Mouse (Mus musculus) left cerebral cortex, postnatal 4 days (tissue): ENCODE data around the gene Dnah8. TPM values are rescaled to one million over a fixed set of nuclear protein-coding genes. Genes with fewer than 3 reads are reported as not detected.

ENCODE experiments used
- DNase-seq: peaks from one replicate; pipeline ENCODE4 v3.0.0-alpha.2; 2022
- intact Hi-C: fragments of 180-260 bp; cut with DNase I; formaldehyde crosslinking; loops from one replicate; pipeline ENCODE4 v1.15.1; 2025
- total RNA-seq, 2 experiments: library from RNA; stranded (reverse); gene quantifications; 2 replicates each; pipeline ENCODE4 v1.2.3; 2021

Gene Dnah8
- total RNA-seq, 2 experiments from 2014 or later = 5.3 to 5.6 TPM

DNA sequence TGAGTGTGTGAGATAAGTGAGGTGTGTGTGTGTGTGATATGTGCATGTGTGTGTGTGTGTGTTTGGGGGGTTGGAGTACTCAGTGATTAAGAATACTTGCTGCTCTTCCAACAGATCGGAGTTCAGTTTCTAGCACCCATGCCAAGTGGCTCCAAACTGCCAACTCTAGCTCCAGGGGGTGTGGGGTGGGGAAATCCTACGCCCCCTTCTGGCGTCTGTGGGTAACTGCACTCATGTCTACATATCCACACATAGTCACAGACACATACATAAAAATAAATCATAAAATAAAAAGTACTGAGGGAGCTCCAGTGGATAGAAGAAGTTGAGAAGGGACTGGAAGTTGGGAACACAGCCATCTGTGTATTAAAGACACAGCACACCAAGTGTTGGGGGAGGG is 119.8 kb downstream of the Dnah8 start:
- intact Hi-C loops = loop anchor here (10.0 kb wide), 2 partner anchors 61 to 211 kb away; partner anchors contain the start of gene Umodl1
- DNase-seq = no peak

DNA sequence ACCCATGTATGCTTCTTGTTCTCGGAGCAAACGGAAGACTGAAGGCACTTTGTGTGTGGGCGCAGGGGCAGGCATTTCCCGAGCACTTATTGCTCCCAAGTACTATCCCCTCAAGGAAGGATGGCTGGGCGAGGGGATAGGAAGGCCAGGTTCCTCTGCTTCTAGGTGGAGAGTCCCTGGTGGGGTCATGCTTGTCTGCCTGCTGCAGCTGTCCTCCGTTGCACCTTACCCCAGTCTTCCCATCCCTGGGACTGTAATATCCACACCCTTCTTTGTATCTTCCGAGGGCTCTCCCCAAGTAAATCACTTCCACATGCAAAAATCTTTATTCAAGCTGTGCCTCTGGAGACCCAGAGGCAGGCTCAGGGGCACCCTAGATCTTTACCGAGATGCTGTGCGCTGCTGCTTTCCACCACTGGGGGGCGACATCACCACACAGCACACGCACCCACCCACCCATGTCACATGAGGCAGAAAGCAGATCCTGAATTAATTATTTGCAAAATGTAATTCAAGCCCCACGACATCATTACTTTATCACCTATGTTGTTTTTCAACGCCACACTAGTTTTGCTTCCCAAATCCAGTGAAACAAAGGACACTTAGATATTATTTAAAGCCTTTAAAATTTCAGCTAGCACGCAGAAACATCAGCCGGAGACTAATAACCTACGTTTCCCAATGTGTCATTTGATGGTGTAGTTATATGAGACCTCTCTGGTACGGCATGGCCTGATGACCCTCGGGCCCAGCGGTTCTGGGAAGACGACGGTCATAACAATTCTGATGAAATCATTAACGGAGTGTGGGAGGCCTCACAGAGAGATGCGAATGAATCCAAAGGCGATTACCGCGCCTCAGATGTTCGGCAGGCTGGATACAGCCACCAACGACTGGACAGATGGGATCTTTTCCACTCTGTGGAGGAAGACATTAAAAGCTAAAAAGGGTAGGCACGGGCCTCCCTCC is 122.2 kb downstream of the Dnah8 start:
- intact Hi-C loops = loop anchor here (10.0 kb wide), 2 partner anchors 58 to 208 kb away; partner anchors contain the start of gene Umodl1
- peak; percentile 78 for DNase-seq

DNA sequence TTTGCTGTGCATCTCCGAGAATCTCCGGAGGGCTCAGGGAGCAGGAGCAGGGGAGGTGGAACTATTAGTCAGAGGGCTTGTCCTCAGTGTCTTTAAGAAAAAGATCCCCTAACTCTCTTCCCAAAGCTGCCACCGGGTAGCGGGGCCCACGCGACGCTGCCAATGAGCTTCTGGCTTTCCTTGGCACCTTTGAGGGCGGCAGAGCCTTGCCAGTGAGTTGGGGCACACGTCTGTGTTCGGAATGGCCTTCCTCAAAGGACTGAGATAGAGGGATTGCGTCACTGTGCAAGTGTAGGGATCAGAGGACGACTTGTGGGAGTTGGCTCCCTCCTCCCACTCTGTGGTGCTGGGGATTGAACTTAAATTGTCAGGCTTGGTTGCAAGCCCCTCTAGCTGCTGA is 125.2 kb downstream of the Dnah8 start:
- DNase-seq = no peak
- intact Hi-C loops = loop anchor here (10.0 kb wide), 2 partner anchors 55 to 205 kb away; partner anchors contain the start of gene Umodl1

DNA sequence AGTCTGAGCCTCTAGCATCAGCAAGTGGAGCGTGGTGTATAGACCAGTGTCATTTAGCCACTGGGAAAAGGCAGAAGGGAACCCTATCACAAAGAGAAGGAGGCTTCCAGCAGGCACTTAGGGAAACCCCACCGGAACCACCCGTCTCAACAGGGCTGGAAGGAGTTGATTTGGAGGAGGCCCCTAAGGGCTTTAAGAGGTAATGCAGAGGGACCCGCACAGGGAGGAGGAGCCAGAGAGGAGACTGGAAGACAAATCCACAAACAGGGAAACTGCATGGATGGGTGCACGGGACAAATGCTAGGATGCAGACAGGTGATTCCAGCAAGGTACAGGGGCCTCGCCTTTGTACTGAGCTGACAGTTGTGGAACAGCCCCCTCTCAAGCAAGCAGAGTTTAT is 126.1 kb downstream of the Dnah8 start:
- DNase-seq = no peak
- intact Hi-C loops = no loop called here

DNA sequence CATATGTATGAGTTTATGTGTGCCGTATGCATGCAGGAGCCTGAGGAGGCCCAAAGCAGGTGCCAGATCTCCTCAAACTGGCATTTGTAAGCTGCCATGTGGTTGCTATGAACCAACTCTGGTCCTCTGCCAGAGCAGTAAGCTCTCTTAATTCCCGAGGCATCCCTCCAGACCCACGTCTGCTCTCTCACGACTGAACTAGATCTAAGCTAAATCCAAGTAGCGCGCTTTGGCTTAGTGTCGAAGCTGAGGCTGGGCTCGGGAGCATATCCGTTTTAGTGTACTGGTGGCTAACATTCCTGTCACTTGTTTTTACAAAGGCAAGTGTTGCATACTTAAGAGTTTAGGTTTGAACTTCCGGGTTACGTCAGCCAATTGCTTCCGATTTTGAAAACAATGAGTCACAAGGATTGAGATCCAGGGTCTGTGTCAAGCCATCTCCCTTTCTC is 128.2 kb downstream of the Dnah8 start:
- intact Hi-C loops = no loop called here
- DNase-seq = peak; percentile 74

DNA sequence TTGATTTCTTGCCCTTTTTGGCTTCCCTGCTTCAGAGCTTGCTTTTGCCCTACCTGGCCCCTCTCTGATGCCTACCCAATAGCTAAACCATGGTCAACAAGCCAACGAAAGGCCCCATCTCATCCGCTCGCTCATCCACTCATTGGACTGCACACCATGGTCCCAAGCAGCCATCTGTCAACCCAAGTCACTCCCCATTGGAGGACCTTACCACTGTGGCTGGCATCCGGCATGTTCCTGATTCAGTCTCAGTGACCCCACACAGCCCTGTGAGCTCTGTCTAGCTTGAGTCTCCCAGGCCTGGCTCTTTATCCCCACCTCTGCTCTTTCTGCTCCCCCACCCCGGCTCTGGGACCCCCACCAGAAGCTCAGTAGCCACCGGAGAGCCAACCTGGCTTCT is 129.0 kb downstream of the Dnah8 start:
- intact Hi-C loops = no loop called here
- no peak for DNase-seq

DNA sequence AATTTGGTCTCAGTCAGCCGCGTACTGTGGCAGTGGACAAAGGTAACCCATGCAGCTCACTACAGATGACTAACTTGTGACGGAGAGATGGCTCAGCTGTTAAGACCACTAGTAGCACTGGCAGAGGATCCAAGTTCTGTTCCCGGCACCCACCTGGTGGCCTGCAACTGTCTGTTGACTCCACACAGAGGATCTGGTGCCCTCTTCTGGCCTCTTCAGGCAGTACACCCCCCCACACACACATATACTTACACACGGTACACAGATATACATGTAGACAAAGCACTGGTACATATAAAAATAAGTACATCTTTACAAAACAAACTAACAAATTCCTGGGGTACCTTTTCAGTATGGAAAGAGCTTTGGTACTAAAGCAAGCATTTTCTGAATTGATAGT is 132.6 kb downstream of the Dnah8 start:
- intact Hi-C loops = no loop called here
- DNase-seq = no peak

DNA sequence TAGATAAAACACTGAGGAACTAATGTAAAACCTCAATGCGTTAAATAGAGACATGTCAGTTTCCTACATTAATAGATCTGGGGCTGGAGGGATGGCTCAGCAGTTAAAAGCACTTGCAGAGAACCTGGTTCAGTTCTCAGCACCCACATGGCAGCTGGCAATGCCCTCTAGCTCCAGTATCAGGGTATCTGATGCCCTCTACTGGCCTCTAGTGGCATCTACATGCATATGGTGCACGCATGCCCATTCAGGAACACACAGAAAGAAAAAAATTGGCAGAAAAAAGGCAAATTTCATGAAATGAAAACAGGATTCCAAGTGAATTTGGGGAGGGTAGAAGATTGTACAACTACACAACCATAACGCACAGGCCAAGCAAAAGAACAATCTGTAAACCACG is 136.2 kb downstream of the Dnah8 start:
- intact Hi-C loops = no loop called here
- no peak for DNase-seq

DNA sequence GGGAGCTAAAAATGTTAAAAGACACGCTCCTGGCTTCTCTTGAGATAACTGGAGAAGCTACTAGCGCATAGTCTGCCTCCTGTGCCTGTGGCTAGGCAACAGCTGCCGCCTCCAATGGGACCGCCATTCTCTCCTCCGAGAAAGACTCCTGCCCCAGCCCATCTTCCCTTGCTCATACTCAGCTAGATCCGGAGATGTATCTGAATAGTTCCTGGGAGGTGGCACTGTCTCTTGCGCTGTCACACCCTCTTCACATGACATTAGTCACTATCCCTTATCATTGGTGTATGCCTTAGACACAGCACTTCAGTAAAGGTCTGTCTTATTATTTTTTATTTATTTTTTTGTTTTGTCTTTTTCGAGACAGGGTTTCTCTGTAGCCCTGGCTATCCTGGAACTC is 140.1 kb downstream of the Dnah8 start:
- intact Hi-C loops = no loop called here
- no peak for DNase-seq

DNA sequence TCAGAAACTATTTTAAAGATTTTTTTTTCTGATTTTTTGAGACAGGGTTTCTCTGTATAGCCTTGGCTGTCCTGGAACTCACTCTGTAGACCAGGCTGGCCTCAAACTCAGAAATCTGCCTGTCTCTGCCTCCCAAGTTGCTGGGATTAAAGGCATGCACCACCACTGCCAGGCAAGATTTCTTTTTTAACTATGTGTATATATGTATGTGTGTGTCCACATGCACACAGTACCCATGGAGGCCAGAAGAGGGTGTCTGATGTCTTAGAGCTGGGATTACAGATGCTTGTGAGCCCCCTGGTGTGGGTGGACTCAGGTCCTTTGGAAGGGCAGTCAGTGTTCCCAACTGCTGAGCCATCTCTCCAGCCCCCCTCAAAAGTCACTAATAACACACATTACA is 150.3 kb downstream of the Dnah8 start:
- DNase-seq = no peak
- intact Hi-C loops = no loop called here

DNA sequence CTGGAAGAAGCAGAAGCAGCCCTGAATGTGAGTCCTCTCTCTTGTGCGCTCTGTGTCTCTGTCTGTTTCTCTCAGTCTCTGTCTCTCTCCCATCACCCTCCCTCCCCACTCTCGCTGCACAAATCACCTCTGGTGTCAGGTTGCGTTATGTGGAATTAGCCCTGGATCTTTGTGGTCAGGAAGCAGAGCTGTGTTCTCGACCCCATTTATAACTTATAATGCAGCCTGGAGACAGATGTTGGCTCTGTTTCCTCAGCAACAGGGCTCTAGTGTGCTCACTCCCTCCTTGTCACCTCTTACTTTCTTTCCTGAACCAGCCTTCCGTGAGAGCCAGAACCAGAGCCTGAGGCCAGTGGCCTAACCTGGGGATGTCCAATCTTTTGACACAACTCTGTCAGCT is 150.9 kb downstream of the Dnah8 start:
- no peak for DNase-seq
- intact Hi-C loops = no loop called here

DNA sequence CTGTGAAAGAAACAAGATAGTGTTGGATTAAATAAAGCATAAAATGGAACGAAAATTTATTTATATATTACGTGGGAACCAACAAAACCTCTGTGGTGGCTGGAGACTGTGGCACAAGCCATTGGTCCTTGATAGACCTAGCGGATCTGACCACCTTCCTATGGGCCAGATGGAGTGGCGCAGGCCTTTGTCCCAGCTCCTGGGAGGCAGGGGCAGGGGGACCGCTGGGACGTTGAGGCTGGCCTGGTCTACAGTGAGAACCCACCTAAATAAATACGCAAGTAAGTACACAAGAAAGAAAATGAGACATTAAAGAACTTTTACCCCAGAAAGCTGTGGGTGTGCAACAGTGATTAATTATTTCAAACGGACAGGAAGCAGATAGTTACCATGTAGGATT is 156.9 kb downstream of the Dnah8 start:
- no peak for DNase-seq
- intact Hi-C loops = no loop called here

DNA sequence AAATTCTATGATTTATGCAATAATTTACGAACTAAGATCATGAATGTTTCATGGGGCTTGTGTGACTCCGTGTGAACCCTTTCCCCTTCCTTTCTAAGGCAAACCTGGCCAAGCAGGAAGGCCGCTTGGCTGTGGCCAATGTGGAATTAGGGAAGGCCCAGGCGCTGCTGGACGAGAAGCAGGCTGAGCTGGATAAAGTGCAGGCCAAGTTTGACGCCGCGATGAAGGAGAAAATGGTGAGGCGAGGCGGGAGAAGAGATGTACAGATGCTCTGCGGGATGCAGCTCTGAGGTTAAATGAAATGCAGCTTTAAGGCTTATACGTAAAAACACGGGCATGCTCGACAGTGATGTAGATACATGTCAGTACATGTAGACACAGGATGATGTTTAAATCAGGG is 158.1 kb downstream of the Dnah8 start:
- intact Hi-C loops = no loop called here
- DNase-seq = no peak

DNA sequence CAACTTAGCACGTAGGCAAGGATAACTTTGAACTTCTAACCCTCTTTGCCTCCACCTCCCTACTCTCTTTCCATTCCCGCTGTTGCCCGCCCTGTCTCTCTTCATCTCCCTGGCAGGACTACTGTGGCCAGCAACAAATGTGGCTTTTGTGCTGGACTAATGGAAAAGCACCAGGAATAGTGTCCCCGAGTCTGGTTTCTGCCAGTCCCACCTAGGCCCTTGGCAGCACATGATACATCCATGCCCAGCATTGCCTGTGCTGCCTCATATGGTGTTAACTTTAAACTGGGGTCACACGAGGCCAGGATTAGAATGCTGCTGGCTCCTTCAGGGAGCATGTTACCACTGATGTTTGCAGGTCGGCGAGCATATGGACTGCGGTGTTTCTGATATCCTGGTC is 164.2 kb downstream of the Dnah8 start:
- no peak for DNase-seq
- intact Hi-C loops = no loop called here

DNA sequence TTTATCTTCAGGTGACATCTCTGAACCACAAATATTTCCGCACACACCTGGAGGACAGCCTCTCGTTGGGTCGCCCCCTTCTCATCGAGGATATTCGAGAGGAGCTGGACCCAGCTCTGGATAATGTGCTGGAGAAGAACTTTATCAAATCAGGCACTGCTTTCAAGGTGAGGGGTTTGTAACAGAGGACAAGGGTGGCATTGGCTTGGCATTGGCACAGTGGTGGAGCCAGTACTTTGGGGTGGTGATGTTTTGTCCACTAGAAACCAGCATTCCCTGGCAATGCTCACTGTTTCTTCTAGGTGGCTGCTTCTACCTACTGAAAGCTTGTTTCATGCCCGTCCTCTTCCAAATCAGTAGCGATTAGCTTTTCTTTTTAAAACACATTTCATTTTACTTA is 166.7 kb downstream of the Dnah8 start:
- intact Hi-C loops = no loop called here

DNA sequence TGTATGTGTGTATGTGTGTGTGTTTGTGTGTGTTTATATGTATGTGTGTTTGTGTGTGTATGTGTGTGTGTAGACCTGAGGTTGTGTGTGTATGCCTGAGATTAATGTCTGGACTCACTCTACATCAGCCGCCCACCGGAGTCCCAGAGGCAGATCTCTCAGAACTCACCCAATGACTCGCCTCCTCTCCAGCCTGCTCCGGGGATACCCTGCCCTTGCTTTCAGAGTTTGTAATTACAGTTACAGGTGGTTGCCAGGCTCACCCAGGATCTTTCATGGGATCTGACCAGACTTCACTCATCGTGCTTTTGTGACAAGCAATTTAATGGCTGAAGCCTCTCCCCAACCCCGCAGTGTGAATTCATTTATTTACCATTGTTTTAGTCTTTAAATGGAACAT is 168.2 kb downstream of the Dnah8 start:
- DNase-seq = no peak
- intact Hi-C loops = no loop called here

More for the DNA sequence above, 166.7 kb downstream of the Dnah8 start:
- no peak for DNase-seq

DNA sequence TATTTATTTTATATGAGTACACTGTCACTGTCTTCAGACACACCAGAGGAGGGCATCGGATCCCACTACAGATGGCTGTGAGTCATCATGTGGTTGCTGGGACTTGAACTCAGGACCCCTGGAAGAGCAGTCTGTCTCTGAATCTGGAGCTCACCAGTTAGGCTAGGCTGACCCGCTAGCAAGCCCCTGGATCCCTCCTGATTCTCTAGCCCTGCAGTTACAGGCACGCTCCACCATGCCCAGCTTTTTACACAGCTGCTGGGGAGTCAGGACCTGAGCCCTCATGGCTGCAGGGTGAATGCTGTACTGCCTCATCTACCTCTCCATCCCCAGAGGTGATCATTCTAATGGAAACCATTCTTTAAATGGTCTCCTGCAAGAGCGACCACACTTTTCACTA is 172.5 kb downstream of the Dnah8 start:
- intact Hi-C loops = no loop called here
- DNase-seq = no peak

DNA sequence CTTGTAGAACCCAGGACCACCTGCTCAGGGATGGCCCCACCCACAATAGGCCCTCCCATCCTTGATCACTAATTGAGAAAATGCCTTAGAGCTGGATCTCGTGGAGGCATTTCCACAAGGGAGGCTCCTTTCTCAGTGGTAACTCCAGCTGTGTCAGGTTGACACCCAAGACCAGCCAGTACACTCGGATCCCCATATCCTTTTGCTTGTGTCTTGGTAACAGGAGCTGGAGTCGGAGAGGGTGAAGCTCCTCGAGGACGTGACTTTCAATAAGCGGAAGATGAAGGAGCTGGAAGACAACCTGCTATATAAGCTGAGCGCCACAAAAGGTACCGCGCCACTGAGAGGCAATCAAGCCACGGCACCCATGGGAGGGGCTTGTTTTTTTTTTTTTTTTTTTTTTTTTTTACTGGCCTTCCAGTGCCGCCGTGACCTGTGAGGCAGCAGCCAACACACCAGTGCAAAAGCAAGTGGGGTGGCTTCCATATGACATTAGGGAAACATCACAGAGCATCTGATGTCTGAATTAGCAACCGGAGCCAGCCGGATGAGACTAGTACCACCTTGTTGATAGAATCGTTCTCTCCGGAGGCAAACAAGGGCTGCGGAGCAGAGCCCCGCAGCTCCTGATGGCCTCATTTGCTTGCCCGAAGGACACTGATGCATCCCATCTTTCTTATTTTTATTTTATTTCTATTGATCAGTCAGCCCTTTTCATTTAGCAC is 176.3 kb downstream of the Dnah8 start:
- no peak for DNase-seq
- intact Hi-C loops = loop anchor here (10.0 kb wide), 1 partner anchor 56 kb away; no protein-coding TSS in a partner anchor

DNA sequence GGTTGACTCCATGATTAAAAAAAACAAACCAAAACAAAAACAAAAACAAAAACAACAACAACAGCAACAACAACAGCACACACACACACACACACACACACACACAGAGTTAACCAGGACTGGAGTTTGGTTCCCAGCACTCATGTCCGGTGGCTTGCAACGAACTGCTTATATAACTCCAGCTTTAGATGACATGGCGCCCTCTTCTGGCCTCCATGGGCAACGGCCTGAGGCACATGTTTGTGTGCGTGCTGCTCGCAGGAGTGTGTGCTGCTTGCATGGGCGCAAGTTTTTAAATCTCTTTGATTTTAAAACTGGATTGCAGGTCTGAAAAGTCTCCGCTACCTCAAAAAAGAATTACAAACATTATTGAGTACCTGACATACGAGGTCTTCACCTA is 179.5 kb downstream of the Dnah8 start:
- intact Hi-C loops = loop anchor here (10.0 kb wide), 1 partner anchor 59 kb away; no protein-coding TSS in a partner anchor
- DNase-seq = no peak

DNA sequence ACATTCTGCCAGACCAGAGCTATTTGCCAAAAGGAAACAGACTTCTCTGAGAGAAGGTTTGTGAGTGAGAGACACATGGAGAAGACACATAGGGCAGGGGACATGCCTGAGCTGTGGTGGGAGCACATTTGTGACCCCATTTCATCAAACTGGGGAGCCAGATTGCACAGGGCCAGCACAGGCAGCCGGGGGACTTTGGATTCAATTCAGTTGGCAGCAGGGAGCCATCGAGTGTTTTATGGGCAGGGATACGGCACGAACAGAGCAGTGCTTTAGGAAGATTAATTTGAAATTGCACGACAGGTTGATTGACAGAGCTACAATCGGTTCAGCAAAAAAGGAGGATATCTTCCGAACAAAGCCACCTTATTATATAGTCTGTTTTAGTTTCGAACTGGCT is 180.8 kb downstream of the Dnah8 start:
- intact Hi-C loops = loop anchor here (10.0 kb wide), 1 partner anchor 60 kb away; no protein-coding TSS in a partner anchor
- peak; percentile 55 for DNase-seq

DNA sequence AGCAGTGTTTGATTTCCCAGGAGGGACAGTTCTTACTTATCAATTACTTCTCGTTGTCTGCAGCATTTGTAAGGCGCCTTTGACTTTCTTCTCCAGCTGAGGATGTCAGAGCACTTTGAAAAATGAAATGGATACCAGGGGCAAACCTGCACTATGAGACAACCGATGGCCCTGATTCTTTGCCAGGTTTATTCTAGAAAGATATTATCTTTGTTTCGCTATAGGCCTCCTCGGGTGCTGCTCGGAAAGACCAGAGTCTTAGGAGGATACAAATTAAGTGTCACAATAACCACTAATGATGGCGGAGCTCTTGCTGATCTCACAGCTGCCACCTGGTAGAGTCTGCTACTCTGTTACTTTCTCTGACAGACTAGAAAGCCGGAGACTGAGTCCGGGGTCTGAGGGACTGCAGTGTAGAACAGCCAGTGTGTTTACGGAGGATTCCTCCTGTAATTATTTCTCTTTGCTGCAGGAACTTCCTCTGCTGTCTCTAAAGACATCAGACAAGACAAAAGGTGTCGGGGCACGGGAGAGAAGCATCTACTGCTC is 181.4 kb downstream of the Dnah8 start:
- DNase-seq = no peak
- intact Hi-C loops = loop anchor here (10.0 kb wide), 1 partner anchor 61 kb away; no protein-coding TSS in a partner anchor
